Mouse (Mus musculus): ENCODE measurements around the gene Camta1.

DNA sequence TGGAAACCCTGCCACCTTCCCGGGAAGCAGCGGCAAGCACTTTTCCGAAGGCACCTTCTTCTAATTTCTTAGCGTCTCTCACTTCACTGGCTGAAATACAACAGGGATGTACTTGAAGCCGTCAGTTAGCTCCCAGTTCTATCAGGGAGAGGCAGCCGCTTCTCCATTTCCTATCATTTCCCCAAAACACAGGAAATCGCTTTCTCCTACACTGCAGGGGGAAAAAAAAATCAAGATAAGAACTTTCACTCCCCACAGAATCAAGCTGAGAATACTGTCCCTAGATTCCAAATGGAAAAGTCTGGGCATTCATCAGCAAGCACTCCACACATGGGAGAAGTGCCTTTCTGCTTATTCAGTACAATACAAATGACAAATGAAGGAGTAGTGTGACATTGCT, 2.4 kb downstream of the Camta1 start:
- TF ChIP-seq GATA1 (IDR thresholded peaks at IDR 0.05; ENCODE audit: low read length) = no peak
- no peak for TF ChIP-seq TAL1 (IDR thresholded peaks at IDR 0.05; ENCODE audit: low read length)
